Mouse (Mus musculus) megakaryocyte-erythroid progenitor cell, adult 5-6 weeks (primary cell): ENCODE measurements around the gene Spsb1. TPM values are rescaled to one million over a fixed set of nuclear protein-coding genes. Genes with fewer than 3 reads are reported as not detected.

Source experiments
- ATAC-seq: replicated peaks from 2 replicates; pipeline ENCODE4 v1.8.0; 2016; ENCODE audit warnings: mild to moderate bottlenecking, inconsistent platforms; ENCODE audit not compliant: severe bottlenecking, poor library complexity, low FRiP score, low TSS enrichment
- total RNA-seq, 2 experiments: library from RNA; stranded (forward) in 1 of 2; stranded (reverse) in 1 of 2; fragments of 200-1000, 215-1000 nt in 1 of 2; fragments of >200 nt in 1 of 2; fragmentation: Nextera tagmentation in 1 of 2; gene quantifications; 2 replicates each; pipeline ENCODE4 v1.2.3; 2014 to 2017

The Spsb1 gene
- total RNA-seq, 2 experiments from 2014 or later: not detected

GRCm38 (mm10) chr4:149988301-149988700 is 33.5 kb upstream of the Spsb1 start:
- ATAC-seq: no peak

GRCm38 (mm10) chr4:149986671-149987417 is 32.0 kb upstream of the Spsb1 start:
- ATAC-seq: no peak

- ATAC-seq: no peak
Measured at GRCm38 (mm10) chr4:149983921-149984645, 29.2 kb upstream of the Spsb1 start.

GRCm38 (mm10) chr4:149982154-149982553 is 27.3 kb upstream of the Spsb1 start:
- ATAC-seq: no peak

- ATAC-seq: peak; percentile 77
Measured at GRCm38 (mm10) chr4:149979819-149980308, 25.0 kb upstream of the Spsb1 start.

- ATAC-seq: no peak
Measured at GRCm38 (mm10) chr4:149978820-149979219, 24.0 kb upstream of the Spsb1 start.

- no peak for ATAC-seq
Measured at GRCm38 (mm10) chr4:149977801-149978544, 23.1 kb upstream of the Spsb1 start.

- no peak for ATAC-seq
Measured at GRCm38 (mm10) chr4:149977181-149977580, 22.3 kb upstream of the Spsb1 start.

GRCm38 (mm10) chr4:149975730-149976254 is 20.9 kb upstream of the Spsb1 start:
- no peak for ATAC-seq

GRCm38 (mm10) chr4:149975291-149975690 is 20.4 kb upstream of the Spsb1 start:
- ATAC-seq: no peak

GRCm38 (mm10) chr4:149971393-149971792 is 16.6 kb upstream of the Spsb1 start:
- ATAC-seq: no peak

- ATAC-seq: no peak
Measured at GRCm38 (mm10) chr4:149968526-149968925, 13.7 kb upstream of the Spsb1 start.

- ATAC-seq: no peak
Measured at GRCm38 (mm10) chr4:149966963-149967362, 12.1 kb upstream of the Spsb1 start.

- peak; percentile 86 for ATAC-seq
Measured at GRCm38 (mm10) chr4:149966252-149966651, 11.4 kb upstream of the Spsb1 start.

- no peak for ATAC-seq
Measured at GRCm38 (mm10) chr4:149965672-149966071, 10.8 kb upstream of the Spsb1 start.

GRCm38 (mm10) chr4:149965242-149965641 is 10.4 kb upstream of the Spsb1 start:
- ATAC-seq: no peak

GRCm38 (mm10) chr4:149964770-149965169 is 9.9 kb upstream of the Spsb1 start:
- no peak for ATAC-seq

GRCm38 (mm10) chr4:149964285-149964684 is 9.4 kb upstream of the Spsb1 start:
- ATAC-seq: no peak

GRCm38 (mm10) chr4:149960391-149960790 is 5.5 kb upstream of the Spsb1 start:
- no peak for ATAC-seq

- no peak for ATAC-seq
Measured at GRCm38 (mm10) chr4:149959816-149960215, 5.0 kb upstream of the Spsb1 start.
